Mouse (Mus musculus) embryonic facial prominence, embryonic 14.5 days (tissue): ENCODE results near the gene Limk1. TPM values are rescaled to one million over a fixed set of nuclear protein-coding genes. Genes with fewer than 3 reads are reported as not detected.

Experiments
- polyA plus RNA-seq: library from polyadenylated mRNA; unstranded; fragments of >200 nt; fragmentation: Nextera tagmentation; extraction: Ambion mirVana; gene quantifications from 2 replicates; pipeline ENCODE4 v1.2.1, GENCODE M21; 2014

The Limk1 gene
- polyA plus RNA-seq, 1 experiment from 2014 or later = 6.2 TPM

Other genes with a start within 250 kb of the Limk1 start
- gene Gtf2ird1, start 231.9 kb downstream of the Limk1 start, polyA plus RNA-seq = 80.3 and 91.2 TPM in 2 replicates
- 4.1 and 4.7 TPM in 2 replicates for gene Clip2, start 136.2 kb downstream of the Limk1 start, polyA plus RNA-seq
- 0.09 and 0.24 TPM in 2 replicates for gene Syna, start 128.4 kb downstream of the Limk1 start, polyA plus RNA-seq
- 224 and 240 TPM in 2 replicates for gene Rfc2, start 107.2 kb downstream of the Limk1 start, polyA plus RNA-seq
- gene Lat2, start 73.6 kb downstream of the Limk1 start, polyA plus RNA-seq = 2.8 and 4.5 TPM in 2 replicates
- gene Eif4h, start 49.1 kb downstream of the Limk1 start, polyA plus RNA-seq = 365 and 410 TPM in 2 replicates
- 152 and 188 TPM in 2 replicates for gene Eln, start 58.7 kb upstream of the Limk1 start, polyA plus RNA-seq
- gene Tmem270, start 218.1 kb upstream of the Limk1 start, polyA plus RNA-seq = not detected in 2 replicates
- gene Cldn13, start 226.9 kb upstream of the Limk1 start, polyA plus RNA-seq = 0.15 and 0.20 TPM in 2 replicates
- 10.6 and 18.2 TPM in 2 replicates for gene Mettl27, start 243.8 kb upstream of the Limk1 start, polyA plus RNA-seq